Mouse (Mus musculus) intestine, postnatal 0 days (tissue): ENCODE measurements around the gene Olfr788. TPM values are rescaled to one million over a fixed set of nuclear protein-coding genes. Genes with fewer than 3 reads are reported as not detected.

Experiments used
- ATAC-seq: fragments of 200-750 bp; cut with Nextera tagmentation; 2 replicates; pipeline ENCODE4 v1.8.0; 2017; ENCODE audit warnings: mild to moderate bottlenecking, moderate TSS enrichment, moderate library complexity
- H3K27ac ChIP-seq: fragments of 300-500 bp; sonication (generic); 2 replicates; pipeline ENCODE4 v1.5.1; 2014; ENCODE audit warnings: mild to moderate bottlenecking, low read depth, low read length, moderate library complexity
- H3K27me3 ChIP-seq: fragments of 300-500 bp; sonication (generic); replicated peaks from 2 replicates; pipeline ENCODE4 v1.6.1; 2014; ENCODE audit warnings: low read length, mixed read lengths; ENCODE audit not compliant: control insufficient read depth, insufficient read depth
- H3K36me3 ChIP-seq: fragments of 300-500 bp; sonication (generic); 2 replicates; pipeline ENCODE4 v1.6.1; 2014; ENCODE audit warnings: mild to moderate bottlenecking, moderate library complexity; ENCODE audit not compliant: control insufficient read depth, insufficient read depth
- H3K4me1 ChIP-seq: fragments of 300-500 bp; sonication (generic); replicated peaks from 2 replicates; pipeline ENCODE4 v1.6.1; 2014; ENCODE audit warnings: antibody characterized with exemption, low read length, mixed read lengths; ENCODE audit not compliant: control insufficient read depth, insufficient read depth
- H3K4me2 ChIP-seq: fragments of 300-500 bp; sonication (generic); replicated peaks from 2 replicates; pipeline ENCODE4 v1.6.1; 2014; ENCODE audit warnings: low read depth, mild to moderate bottlenecking, moderate library complexity
- H3K4me3 ChIP-seq: fragments of 300-500 bp; sonication (generic); 2 replicates; pipeline ENCODE4 v1.5.1; 2014; ENCODE audit warnings: low read depth, low read length
- H3K9ac ChIP-seq: fragments of 300-500 bp; sonication (generic); 2 replicates; pipeline ENCODE4 v1.6.1; 2014; ENCODE audit warnings: mild to moderate bottlenecking, low read depth, low read length
- H3K9me3 ChIP-seq: fragments of 300-500 bp; sonication (generic); 2 replicates; pipeline ENCODE4 v1.6.1; 2016; ENCODE audit warnings: mixed run types; ENCODE audit not compliant: control insufficient read depth
- CTCF ChIP-seq: sonication (generic); IDR thresholded peaks from 2 replicates; pipeline ENCODE4 v1.5.1; 2016; ENCODE audit warnings: low read depth, mild to moderate bottlenecking, control low read depth, antibody characterized with exemption, moderate library complexity
- WGBS: fragments of 180-500 bp; shearing (Covaris S2); extraction: QIAGEN DNeasy Blood & Tissue Kit; methylation state at CpG from one replicate; pipeline ENCODE4 v1.1.7; 2014; 5-methylcytosine and 5-hydroxymethylcytosine counted together
- polyA plus RNA-seq: library from polyadenylated mRNA; unstranded; fragments of >200 nt; fragmentation: Nextera tagmentation; extraction: Ambion mirVana; gene quantifications from 2 replicates; pipeline ENCODE4 v1.2.1, GENCODE M21; 2015

Gene Olfr788
- polyA plus RNA-seq, 1 experiment from 2014 or later, result not detected

GRCm38 (mm10) chr10:129498192-129498591 lies 27.4 kb downstream of the Olfr788 start, which contains the start of gene Olfr790:
Gene Olfr790 (plus strand): TSS chr10:129498492.
- Histone ChIP-seq H3K4me3 (no peak within 1 kb of the TSS), H3K27me3 (no peaks in the 10 kb centered on the region), H3K4me1 (no peaks in the 10 kb centered on the region), H3K9ac (no peak within 1 kb of the TSS), H3K36me3 (no peaks in the 10 kb centered on the region), H3K9me3 (no peaks in the 10 kb centered on the region), H3K27ac (no peak within 1 kb of the TSS), H3K4me2 (no peak within 1 kb of the TSS)
- no peak for ATAC-seq
- no peak for TF ChIP-seq CTCF

- no peak within 1 kb of the TSS for H3K4me2 ChIP-seq
- H3K4me3 ChIP-seq, result no peak within 1 kb of the TSS
- H3K9me3 ChIP-seq, result no peaks in the 10 kb centered on the region
- no peaks in the 10 kb centered on the region for H3K36me3 ChIP-seq
- H3K9ac ChIP-seq, result no peak within 1 kb of the TSS
- H3K4me1 ChIP-seq, result no peaks in the 10 kb centered on the region
- no peak for TF ChIP-seq CTCF
- 67% methylated on average over 3 of the region's 3 CpGs for WGBS
- no peak for ATAC-seq
- H3K27me3 ChIP-seq, result no peaks in the 10 kb centered on the region
- no peak within 1 kb of the TSS for H3K27ac ChIP-seq
Observed at GRCm38 (mm10) chr10:129521492-129521891, 50.7 kb downstream of the Olfr788 start, which contains the start of gene Olfr791. Gene Olfr791 (plus strand): TSS chr10:129521792.

Other genes starting within 250 kb of the Olfr788 start
- gene Olfr774, start 234.8 kb upstream of the Olfr788 start, polyA plus RNA-seq, result not detected in 2 replicates
- not detected in 2 replicates for gene Olfr775, start 222.6 kb upstream of the Olfr788 start, polyA plus RNA-seq
- gene Olfr776, start 211.9 kb upstream of the Olfr788 start, polyA plus RNA-seq, result not detected in 2 replicates
- not detected in 2 replicates for gene Olfr777, start 199.5 kb upstream of the Olfr788 start, polyA plus RNA-seq
- gene Olfr780, start 152.9 kb upstream of the Olfr788 start, polyA plus RNA-seq, result not detected in 2 replicates
- not detected in 2 replicates for gene Olfr781, start 142.1 kb upstream of the Olfr788 start, polyA plus RNA-seq
- gene Olfr782, start 122.1 kb upstream of the Olfr788 start, polyA plus RNA-seq, result not detected in 2 replicates
- gene Olfr784, start 86.9 kb upstream of the Olfr788 start, polyA plus RNA-seq, result 0.04 TPM in 1 of 2 replicates, not detected in the other
- gene Olfr785, start 65.6 kb upstream of the Olfr788 start, polyA plus RNA-seq, result not detected in 2 replicates
- gene Olfr786, start 43.7 kb upstream of the Olfr788 start, polyA plus RNA-seq, result not detected in 2 replicates
- gene Olfr787, start 9.1 kb upstream of the Olfr788 start, polyA plus RNA-seq, result not detected in 2 replicates
- not detected in 2 replicates for gene Olfr789, start 13.8 kb downstream of the Olfr788 start, polyA plus RNA-seq
- not detected in 2 replicates for gene Olfr790, start 27.5 kb downstream of the Olfr788 start, polyA plus RNA-seq
- not detected in 2 replicates for gene Olfr791, start 50.8 kb downstream of the Olfr788 start, polyA plus RNA-seq
- not detected in 2 replicates for gene Olfr792, start 68.2 kb downstream of the Olfr788 start, polyA plus RNA-seq
- gene Olfr794, start 96.7 kb downstream of the Olfr788 start, polyA plus RNA-seq, result not detected in 2 replicates
- not detected in 2 replicates for gene Olfr796, start 141.6 kb downstream of the Olfr788 start, polyA plus RNA-seq
- gene Olfr798, start 156.9 kb downstream of the Olfr788 start, polyA plus RNA-seq, result not detected in 2 replicates
- gene Olfr799, start 166.5 kb downstream of the Olfr788 start, polyA plus RNA-seq, result not detected in 2 replicates
- gene Olfr800, start 186.7 kb downstream of the Olfr788 start, polyA plus RNA-seq, result not detected in 2 replicates
- gene Olfr801, start 202.9 kb downstream of the Olfr788 start, polyA plus RNA-seq, result not detected in 2 replicates
- not detected in 2 replicates for gene Olfr802, start 217.2 kb downstream of the Olfr788 start, polyA plus RNA-seq
- not detected in 2 replicates for gene Olfr803, start 223.3 kb downstream of the Olfr788 start, polyA plus RNA-seq
- gene Olfr804, start 232.2 kb downstream of the Olfr788 start, polyA plus RNA-seq, result not detected in 2 replicates